Mouse (Mus musculus) bone marrow, adult 2 months (tissue): ENCODE data around the gene Stk38l.

Experiments used
- CTCF ChIP-seq: fragments of 200-500 bp; IDR thresholded peaks from 2 replicates; pipeline ENCODE4 v1.5.1; 2011; ENCODE audit warnings: low read length, control low read depth; ENCODE audit not compliant: control insufficient read depth, insufficient read depth
- POLR2A ChIP-seq: fragments of 200-500 bp; IDR thresholded peaks from 2 replicates; pipeline ENCODE4 v1.6.1; 2011; ENCODE audit warnings: low read depth, mild to moderate bottlenecking, control low read depth, low read length, borderline replicate concordance; ENCODE audit not compliant: control insufficient read depth

- TF ChIP-seq CTCF (no peak), POLR2A (no peak)
These were observed 7.9 kb downstream of the Stk38l start for GRCm38 (mm10) chr6:146732676-146733075.
